Mouse (Mus musculus) embryonic facial prominence, embryonic 11.5 days (tissue): ENCODE measurements around the gene Mrps31. TPM values are rescaled to one million over a fixed set of nuclear protein-coding genes. Genes with fewer than 3 reads are reported as not detected.

Experiments used
- ATAC-seq: fragments of 200-750 bp; cut with Nextera tagmentation; replicated peaks from 2 replicates; pipeline ENCODE4 v1.8.0; 2017; ENCODE audit warnings: low read depth; ENCODE audit not compliant: insufficient number of reproducible peaks, low FRiP score, low TSS enrichment
- DNase-seq: peaks from one replicate; pipeline ENCODE4 v3.0.0-alpha.2; 2015; ENCODE audit warnings: low spot score
- H3K27ac ChIP-seq: fragments of 300-500 bp; sonication (generic); replicated peaks from 2 replicates; pipeline ENCODE4 v1.5.1; 2014; ENCODE audit warnings: mild to moderate bottlenecking, low read depth, low read length, control low read depth
- H3K27me3 ChIP-seq: fragments of 300-500 bp; sonication (generic); 2 replicates; pipeline ENCODE4 v1.6.1; 2014; ENCODE audit warnings: mild to moderate bottlenecking, low read length, moderate library complexity, mixed read lengths; ENCODE audit not compliant: control insufficient read depth, insufficient read depth
- H3K36me3 ChIP-seq: fragments of 300-500 bp; sonication (generic); replicated peaks from 2 replicates; pipeline ENCODE4 v1.6.1; 2014; ENCODE audit warnings: low read depth, mild to moderate bottlenecking, low read length, moderate library complexity, mixed read lengths; ENCODE audit not compliant: control insufficient read depth, insufficient read depth
- H3K4me1 ChIP-seq: fragments of 300-500 bp; sonication (generic); 2 replicates; pipeline ENCODE4 v1.6.1; 2014; ENCODE audit warnings: low read length, mixed read lengths; ENCODE audit not compliant: control insufficient read depth, insufficient read depth
- H3K4me2 ChIP-seq: fragments of 300-500 bp; sonication (generic); 2 replicates; pipeline ENCODE4 v1.6.1; 2014; ENCODE audit warnings: low read depth, mild to moderate bottlenecking, control low read depth, low read length, moderate library complexity
- H3K4me3 ChIP-seq: fragments of 300-500 bp; sonication (generic); 2 replicates; pipeline ENCODE4 v1.5.1; 2014; ENCODE audit warnings: low read depth, low read length, control low read depth
- H3K9ac ChIP-seq: fragments of 300-500 bp; sonication (generic); replicated peaks from 2 replicates; pipeline ENCODE4 v1.6.1; 2014; ENCODE audit warnings: mild to moderate bottlenecking, control low read depth, low read length
- H3K9me3 ChIP-seq: fragments of 300-500 bp; sonication (generic); replicated peaks from 2 replicates; pipeline ENCODE4 v1.6.1; 2016; ENCODE audit warnings: mild to moderate bottlenecking, low read length, inconsistent platforms, mixed read lengths; ENCODE audit not compliant: control insufficient read depth
- WGBS: fragments of 180-500 bp; shearing (Covaris S2); extraction: QIAGEN DNeasy Blood & Tissue Kit; methylation state at CpG from one replicate; pipeline ENCODE4 v1.1.7; 2014; 5-methylcytosine and 5-hydroxymethylcytosine counted together
- polyA plus RNA-seq: library from polyadenylated mRNA; unstranded; fragments of >200 nt; fragmentation: Nextera tagmentation; extraction: Ambion mirVana; gene quantifications from 2 replicates; pipeline ENCODE4 v1.2.1, GENCODE M21; 2014

Gene Mrps31
- polyA plus RNA-seq, 1 experiment from 2014 or later, result 53.9 TPM

GRCm38 (mm10) chr8:22394471-22394870 lies 16.7 kb upstream of the Mrps31 start:
- H3K4me3 ChIP-seq, result no peak overlapping the region
- DNase-seq (no peak), ATAC-seq (no peak)
- no peaks in the 10 kb centered on the region for H3K27me3 ChIP-seq
- H3K4me1 ChIP-seq, result no peaks in the 10 kb centered on the region
- 71% methylated on average over 4 of the region's 4 CpGs for WGBS
- no peak overlapping the region for H3K4me2 ChIP-seq
- H3K9me3 ChIP-seq, result no peaks in the 10 kb centered on the region
- no peak overlapping the region for H3K9ac ChIP-seq
- no peak overlapping the region for H3K27ac ChIP-seq
- H3K36me3 ChIP-seq, result no peaks in the 10 kb centered on the region

- Histone ChIP-seq H3K9ac (no peak overlapping the region), H3K36me3 (no peaks in the 10 kb centered on the region), H3K4me3 (no peak overlapping the region), H3K27ac (no peak overlapping the region), H3K4me1 (no peaks in the 10 kb centered on the region), H3K27me3 (no peaks in the 10 kb centered on the region), H3K9me3 (no peaks in the 10 kb centered on the region), H3K4me2 (no peak overlapping the region)
- ATAC-seq (no peak), DNase-seq (no peak)
- 93% methylated on average over 8 of the region's 8 CpGs for WGBS
These were observed 15.9 kb upstream of the Mrps31 start for GRCm38 (mm10) chr8:22395256-22395655.

- under 1% methylated on average over 13 of the region's 13 CpGs for WGBS
- Histone ChIP-seq H3K27ac (no peak overlapping the region), H3K9ac (peak overlapping the region; percentile 80), H3K36me3 (no peaks in the 10 kb centered on the region), H3K4me2 (peak overlapping the region; percentile 82), H3K4me3 (peak overlapping the region; percentile 76), H3K4me1 (no peaks in the 10 kb centered on the region), H3K27me3 (no peaks in the 10 kb centered on the region), H3K9me3 (no peaks in the 10 kb centered on the region)
- DNase-seq (peak; percentile 40), ATAC-seq (no peak)
These were observed 13.4 kb upstream of the Mrps31 start for GRCm38 (mm10) chr8:22397811-22398141.

GRCm38 (mm10) chr8:22398142-22398951 lies 12.8 kb upstream of the Mrps31 start, which contains the start of gene Slc25a15:
Gene Slc25a15, minus strand, starts transcription at chr8:22398597.
- under 1% methylated on average over 63 of the region's 77 CpGs for WGBS
- Histone ChIP-seq H3K27ac (no peak within 1 kb of the TSS), H3K4me2 (peak within 1 kb of the TSS; percentile 82)

GRCm38 (mm10) chr8:22399285-22399880 lies 11.8 kb upstream of the Mrps31 start:
- Histone ChIP-seq H3K4me3 (peak overlapping the region; percentile 76; the same call in 1 of the 2 replicates), H3K4me1 (no peaks in the 10 kb centered on the region), H3K36me3 (no peaks in the 10 kb centered on the region), H3K9me3 (no peaks in the 10 kb centered on the region), H3K4me2 (peak overlapping the region; percentile 82), H3K9ac (peak overlapping the region; percentile 80; the same call in 1 of the 2 replicates), H3K27me3 (no peaks in the 10 kb centered on the region), H3K27ac (no peak overlapping the region)
- ATAC-seq (no peak), DNase-seq (no peak)
- WGBS, result 84% methylated on average over 8 of the region's 8 CpGs

More at GRCm38 (mm10) chr8:22398142-22398951, 12.8 kb upstream of the Mrps31 start, which contains the start of gene Slc25a15:
- peak; percentile 92 for DNase-seq
- Histone ChIP-seq H3K9me3 (no peaks in the 10 kb centered on the region), H3K27me3 (no peaks in the 10 kb centered on the region), H3K4me3 (peak within 1 kb of the TSS; percentile 76), H3K36me3 (no peaks in the 10 kb centered on the region), H3K9ac (peak within 1 kb of the TSS; percentile 80), H3K4me1 (no peaks in the 10 kb centered on the region)
- peak; percentile 88 for ATAC-seq

- WGBS, result 84% methylated on average over 4 of the region's 4 CpGs
- Histone ChIP-seq H3K4me1 (no peaks in the 10 kb centered on the region), H3K4me2 (no peak overlapping the region), H3K27ac (no peak overlapping the region), H3K9me3 (no peaks in the 10 kb centered on the region), H3K27me3 (no peaks in the 10 kb centered on the region), H3K9ac (no peak overlapping the region), H3K4me3 (no peak overlapping the region), H3K36me3 (no peaks in the 10 kb centered on the region)
- no peak for ATAC-seq
- DNase-seq, result no peak
These were observed 10.6 kb upstream of the Mrps31 start for GRCm38 (mm10) chr8:22400593-22400992.

- Histone ChIP-seq H3K9ac (no peak overlapping the region), H3K27ac (no peak overlapping the region), H3K4me3 (no peak overlapping the region), H3K36me3 (no peaks in the 10 kb centered on the region), H3K9me3 (no peaks in the 10 kb centered on the region), H3K4me1 (no peaks in the 10 kb centered on the region), H3K4me2 (no peak overlapping the region), H3K27me3 (no peaks in the 10 kb centered on the region)
- 75% methylated on average over 2 of the region's 2 CpGs for WGBS
- ATAC-seq (no peak), DNase-seq (no peak)
These were observed 7.9 kb upstream of the Mrps31 start for GRCm38 (mm10) chr8:22403235-22403634.

GRCm38 (mm10) chr8:22405733-22406132 lies 5.4 kb upstream of the Mrps31 start:
- Histone ChIP-seq H3K36me3 (no peaks in the 10 kb centered on the region), H3K4me1 (no peaks in the 10 kb centered on the region), H3K27me3 (no peaks in the 10 kb centered on the region), H3K4me3 (no peak overlapping the region), H3K4me2 (no peak overlapping the region), H3K9me3 (no peaks in the 10 kb centered on the region), H3K27ac (no peak overlapping the region), H3K9ac (no peak overlapping the region)
- WGBS, result 77% methylated on average over 6 of the region's 6 CpGs
- ATAC-seq (no peak), DNase-seq (no peak)
